10 mouse cellular contexts compared by ENCODE assay signal in genomic region chr11:100356819-100357211, GRCm38 (mm10). TPM values are rescaled to one million over a fixed set of nuclear protein-coding genes. Genes with fewer than 3 reads are reported as not detected.
DNase-seq lines count a peak whose midpoint lies in the region; ATAC-seq and TF ChIP-seq lines count a peak whose summit lies in the region.
"Had no signal": no experiment of that assay in that cellular context is flagged by ENCODE, and none has a peak within 500 bp of the region (broad histone marks: within the 10 kb centered on the region; RNA-seq: fewer than 3 reads in every experiment).

No protein-coding gene starts in this region.

- H3K9ac ChIP-seq in heart, embryonic 13.5 days: peak overlapping the region; percentile 83
- H3K9ac ChIP-seq in MEL (ENCODE audit: control insufficient read depth, low read depth, low read length, poor library complexity, severe bottlenecking): peak overlapping the region; percentile 69
- peak overlapping the region; percentile 84; the same call in 1 of the 2 replicates for H3K9ac ChIP-seq in forebrain, embryonic 14.5 days (ENCODE audit: low read length)

- peaks cover 6% of the 10 kb centered on the region for H3K4me1 ChIP-seq in heart, embryonic 13.5 days
- peaks cover 0 to 12% of the 10 kb centered on the region in 2 experiments; a peak in 2 of 4 replicates for H3K4me1 ChIP-seq in MEL (ENCODE audit: control insufficient read depth in 1 of 2, insufficient read depth in 2 of 2, low read length in 2 of 2)
- H3K4me1 ChIP-seq in forebrain, embryonic 14.5 days (ENCODE audit: control insufficient read depth, insufficient read depth, low read length): peaks cover 3% of the 10 kb centered on the region; the same call in 1 of the 2 replicates
- H3K4me1 ChIP-seq in midbrain, embryonic 10.5 days: peaks cover 27% of the 10 kb centered on the region

- ATAC-seq in heart, embryonic 13.5 days (ENCODE audit: extremely low read depth, insufficient number of reproducible peaks, low FRiP score, low TSS enrichment): no peak
- no peak for ATAC-seq in forebrain, embryonic 14.5 days
- no peak for ATAC-seq in activated CD4-positive, CD25-positive, alpha-beta regulatory T cell, adult 4 months

- 26% methylated on average over 9 of the region's 9 CpGs for WGBS in heart, embryonic 13.5 days
- 13% methylated on average over 9 of the region's 9 CpGs for WGBS in forebrain, embryonic 14.5 days
- WGBS in midbrain, embryonic 10.5 days: 25% methylated on average over 9 of the region's 9 CpGs

- H3K9me3 ChIP-seq in heart, embryonic 13.5 days: no peaks in the 10 kb centered on the region
- no peaks in the 10 kb centered on the region for H3K9me3 ChIP-seq in MEL (replicated peaks; ENCODE audit: insufficient read depth, low read length)
- H3K9me3 ChIP-seq in forebrain, embryonic 14.5 days (replicated peaks; ENCODE audit: control insufficient read depth, low read length): no peaks in the 10 kb centered on the region
- H3K9me3 ChIP-seq in midbrain, embryonic 10.5 days (replicated peaks): no peaks in the 10 kb centered on the region

- no peak for TF ChIP-seq RAD21 in MEL (IDR thresholded peaks at IDR 0.05; ENCODE audit: low read depth, low read length)

- peak overlapping the region; percentile 100 for H3K4me2 ChIP-seq in heart, embryonic 13.5 days
- peak overlapping the region; percentile 99 for H3K4me2 ChIP-seq in forebrain, embryonic 14.5 days (ENCODE audit: low read length)

- H3K36me3 ChIP-seq in heart, embryonic 13.5 days: no peaks in the 10 kb centered on the region
- no peaks in the 10 kb centered on the region for H3K36me3 ChIP-seq in MEL (ENCODE audit: control insufficient read depth in 1 of 2, insufficient read depth in 2 of 2, low read length in 2 of 2)
- peaks cover 10% of the 10 kb centered on the region for H3K36me3 ChIP-seq in forebrain, embryonic 14.5 days (ENCODE audit: control insufficient read depth, insufficient read depth, low read length)
- peaks cover 22% of the 10 kb centered on the region for H3K36me3 ChIP-seq in midbrain, embryonic 10.5 days

- H3K27me3 ChIP-seq in heart, embryonic 13.5 days (replicated peaks): peaks cover 83% of the 10 kb centered on the region
- H3K27me3 ChIP-seq in MEL (ENCODE audit: control insufficient read depth in 1 of 2, insufficient read depth in 2 of 2, low read length in 2 of 2): peaks cover 0 to 1% of the 10 kb centered on the region in 2 experiments; a peak in 2 of 4 replicates
- no peaks in the 10 kb centered on the region for H3K27me3 ChIP-seq in forebrain, embryonic 14.5 days (replicated peaks; ENCODE audit: control insufficient read depth, insufficient read depth, low read length)
- H3K27me3 ChIP-seq in midbrain, embryonic 10.5 days (ENCODE audit: low read depth, poor library complexity, severe bottlenecking): peaks cover 76% of the 10 kb centered on the region

- no peak for TF ChIP-seq POLR2A in MEL (IDR thresholded peaks at IDR 0.05; ENCODE audit: control insufficient read depth in 1 of 2, insufficient read depth in 1 of 2, low read depth in 1 of 2, low read length in 2 of 2, poor library complexity in 1 of 2)

- TF ChIP-seq CTCF in MEL (IDR thresholded peaks at IDR 0.05 in 2 of 3, conservative IDR thresholded peaks at IDR 0.05 in 1 of 3; ENCODE audit: control insufficient read depth in 1 of 3, insufficient read depth in 1 of 3, low read depth in 2 of 3, low read length in 3 of 3, poor library complexity in 1 of 3, severe bottlenecking in 1 of 3): no peak

- no peaks in the 10 kb centered on the region; the same call in 1 of the 2 replicates for H3K79me2 ChIP-seq in MEL (ENCODE audit: control insufficient read depth, insufficient read depth, low read length, poor library complexity)

- no peak for DNase-seq in heart, postnatal 4 days
- DNase-seq in MEL (ENCODE audit: low read depth, low spot score): peak; percentile 64
- DNase-seq in forebrain, embryonic 14.5 days (ENCODE audit: low spot score): no peak
- no peak for DNase-seq in midbrain, embryonic 10.5 days (ENCODE audit: low spot score)
- no peak for DNase-seq in spleen, adult 18-20 months
- no peak for DNase-seq in thymus, postnatal 36 days

- peak overlapping the region; percentile 66 for H3K4me3 ChIP-seq in heart, embryonic 13.5 days
- peak overlapping the region; percentile 80 to 93 for H3K4me3 ChIP-seq in MEL (ENCODE audit: control insufficient read depth in 1 of 2, insufficient read depth in 1 of 2, low read depth in 2 of 2, low read length in 2 of 2)
- H3K4me3 ChIP-seq in forebrain, embryonic 14.5 days (ENCODE audit: low read depth, low read length): peak overlapping the region; percentile 82
- H3K4me3 ChIP-seq in midbrain, embryonic 10.5 days: peak overlapping the region; percentile 75

- H3K27ac ChIP-seq in heart, embryonic 13.5 days (replicated peaks): no peak overlapping the region
- H3K27ac ChIP-seq in MEL (ENCODE audit: control insufficient read depth, low read depth, low read length): peak overlapping the region; percentile 25; the same call in 1 of the 2 replicates
- H3K27ac ChIP-seq in forebrain, embryonic 14.5 days (ENCODE audit: low read depth, low read length): no peak overlapping the region
- H3K27ac ChIP-seq in midbrain, embryonic 10.5 days (replicated peaks): peak overlapping the region; percentile 92

- TF ChIP-seq EP300 in MEL (IDR thresholded peaks at IDR 0.05; ENCODE audit: low read depth in 1 of 2, low read length in 2 of 2): 0 out of 4 replicates have a peak, but pooled peaks of 1 of the 2 experiments have one; percentile 25

TF ChIP-seq in MEL, 35 proteins besides CTCF, POLR2A, EP300 and RAD21:
- TF ChIP-seq USF1 (IDR thresholded peaks at IDR 0.05; ENCODE audit: low read depth, low read length) (no peak), TBP (IDR thresholded peaks at IDR 0.05; ENCODE audit: low read depth, low read length) (0 out of 2 replicates have a peak, but pooled peaks have one; percentile 8)

RNA-seq across cellular contexts. Expression of gene Hap1, which starts 0.9 kb away (rescaled TPM):
- polyA plus RNA-seq in heart, embryonic 13.5 days (2015; fragmentation: Nextera tagmentation; extraction: Ambion mirVana): 8.0 and 9.3 TPM in 2 replicates
- total RNA-seq in heart, postnatal 4 days (2021): 1 to 10 TPM; 3.1 to 4.1 TPM
- total RNA-seq in MEL (2012; rRNA removed): 6.6 and 10.9 TPM in 2 replicates
- 10 to 100 TPM in 1 of 2 experiments, not detected in 1; 34.8 TPM for polyA plus RNA-seq in MEL (2012; ENCODE audit: insufficient read depth in 1 of 2, insufficient read length in 2 of 2, low read depth in 1 of 2, low replicate concordance in 2 of 2, missing spikeins in 1 of 2)
- 55.1 and 81.9 TPM in 2 replicates for polyA plus RNA-seq in forebrain, embryonic 14.5 days (2014; fragmentation: Nextera tagmentation; extraction: Ambion mirVana)
- 36.6 and 40.2 TPM in 2 replicates for polyA plus RNA-seq in midbrain, embryonic 10.5 days (2016; fragmentation: Nextera tagmentation; extraction: Ambion mirVana)
- under 1 TPM in 1 of 2 experiments, not detected in 1; 0.87 TPM for polyA plus RNA-seq in activated CD4-positive, CD25-positive, alpha-beta regulatory T cell, adult 4 months (2017; shearing (Covaris generic))

RNA-seq across cellular contexts. Expression of gene Gast, which starts 22.6 kb away (rescaled TPM):
- polyA plus RNA-seq in heart, embryonic 13.5 days (2015; fragmentation: Nextera tagmentation; extraction: Ambion mirVana): not detected in 2 replicates
- total RNA-seq in heart, postnatal 4 days (2021): not detected
- total RNA-seq in MEL (2012; rRNA removed): not detected in 2 replicates
- not detected for polyA plus RNA-seq in MEL (2012; ENCODE audit: insufficient read depth in 1 of 2, insufficient read length in 2 of 2, low read depth in 1 of 2, low replicate concordance in 2 of 2, missing spikeins in 1 of 2)
- 0.43 and 0.93 TPM in 2 replicates for polyA plus RNA-seq in forebrain, embryonic 14.5 days (2014; fragmentation: Nextera tagmentation; extraction: Ambion mirVana)
- polyA plus RNA-seq in midbrain, embryonic 10.5 days (2016; fragmentation: Nextera tagmentation; extraction: Ambion mirVana): 0.56 TPM in 1 of 2 replicates, not detected in the other
- not detected for polyA plus RNA-seq in activated CD4-positive, CD25-positive, alpha-beta regulatory T cell, adult 4 months (2017; shearing (Covaris generic))
- polyA plus RNA-seq: limb, embryonic 11.5 days; spleen, adult 2 months had no signal

RNA-seq across cellular contexts. Expression of gene Eif1, which starts 37.1 kb away (rescaled TPM):
- 1,570 and 1,681 TPM in 2 replicates for polyA plus RNA-seq in heart, embryonic 13.5 days (2015; fragmentation: Nextera tagmentation; extraction: Ambion mirVana)
- total RNA-seq in heart, postnatal 4 days (2021): 1,000 to 10,000 TPM; 1,236 to 1,276 TPM
- total RNA-seq in MEL (2012; rRNA removed): 320 and 383 TPM in 2 replicates
- 100 to 1,000 TPM; 289 to 926 TPM for polyA plus RNA-seq in MEL (2012; ENCODE audit: insufficient read depth in 1 of 2, insufficient read length in 2 of 2, low read depth in 1 of 2, low replicate concordance in 2 of 2, missing spikeins in 1 of 2)
- polyA plus RNA-seq in forebrain, embryonic 14.5 days (2014; fragmentation: Nextera tagmentation; extraction: Ambion mirVana): 1,289 and 1,493 TPM in 2 replicates
- 1,709 and 1,814 TPM in 2 replicates for polyA plus RNA-seq in midbrain, embryonic 10.5 days (2016; fragmentation: Nextera tagmentation; extraction: Ambion mirVana)
- polyA plus RNA-seq in activated CD4-positive, CD25-positive, alpha-beta regulatory T cell, adult 4 months (2017; shearing (Covaris generic)): 1,000 to 10,000 TPM; 1,765 to 2,357 TPM

RNA-seq across cellular contexts. Expression of gene Jup, which starts 40.7 kb away (rescaled TPM):
- 107 and 111 TPM in 2 replicates for polyA plus RNA-seq in heart, embryonic 13.5 days (2015; fragmentation: Nextera tagmentation; extraction: Ambion mirVana)
- 100 to 1,000 TPM; 223 to 234 TPM for total RNA-seq in heart, postnatal 4 days (2021)
- total RNA-seq in MEL (2012; rRNA removed): 1.0 and 1.4 TPM in 2 replicates
- polyA plus RNA-seq in MEL (2012; ENCODE audit: insufficient read depth in 1 of 2, insufficient read length in 2 of 2, low read depth in 1 of 2, low replicate concordance in 2 of 2, missing spikeins in 1 of 2): 1 to 10 TPM in 1 of 2 experiments, not detected in 1; 8.5 TPM
- 33.3 and 50.8 TPM in 2 replicates for polyA plus RNA-seq in forebrain, embryonic 14.5 days (2014; fragmentation: Nextera tagmentation; extraction: Ambion mirVana)
- polyA plus RNA-seq in midbrain, embryonic 10.5 days (2016; fragmentation: Nextera tagmentation; extraction: Ambion mirVana): 32.4 and 41.8 TPM in 2 replicates
- 1 to 10 TPM in 1 of 2 experiments, under 1 TPM in 1; 0.19 to 1.5 TPM for polyA plus RNA-seq in activated CD4-positive, CD25-positive, alpha-beta regulatory T cell, adult 4 months (2017; shearing (Covaris generic))

RNA-seq across cellular contexts. Expression of gene P3h4, which starts 57.8 kb away (rescaled TPM):
- polyA plus RNA-seq in heart, embryonic 13.5 days (2015; fragmentation: Nextera tagmentation; extraction: Ambion mirVana): 62.9 and 63.5 TPM in 2 replicates
- total RNA-seq in heart, postnatal 4 days (2021): 10 to 100 TPM; 28.0 to 30.0 TPM
- not detected in 2 replicates for total RNA-seq in MEL (2012; rRNA removed)
- under 1 TPM in 1 of 2 experiments, not detected in 1; 0.88 TPM for polyA plus RNA-seq in MEL (2012; ENCODE audit: insufficient read depth in 1 of 2, insufficient read length in 2 of 2, low read depth in 1 of 2, low replicate concordance in 2 of 2, missing spikeins in 1 of 2)
- 14.5 and 16.3 TPM in 2 replicates for polyA plus RNA-seq in forebrain, embryonic 14.5 days (2014; fragmentation: Nextera tagmentation; extraction: Ambion mirVana)
- polyA plus RNA-seq in midbrain, embryonic 10.5 days (2016; fragmentation: Nextera tagmentation; extraction: Ambion mirVana): 23.4 and 26.8 TPM in 2 replicates
- not detected for polyA plus RNA-seq in activated CD4-positive, CD25-positive, alpha-beta regulatory T cell, adult 4 months (2017; shearing (Covaris generic))

Comparison
In these comparisons a context has a peak if more than half of its experiments do, and no peak if none do; other contexts are left out.
1. H3K27ac ChIP-seq: peak in MEL (single experiment) and midbrain, embryonic 10.5 days (single experiment); none in heart, embryonic 13.5 days (single experiment) and forebrain, embryonic 14.5 days (single experiment).
2. Peak in every context shown above with its lines, with median percentiles within 50 percentile points of each other: H3K4me3 ChIP-seq and H3K9ac ChIP-seq.